Mouse (Mus musculus): ENCODE results near the gene Il21r.

GRCm38 (mm10) chr7:125564316-125565024, 38.8 kb upstream of the Il21r start:
- no peak for TF ChIP-seq CTCF (IDR thresholded peaks at IDR 0.05; ENCODE audit: borderline replicate concordance, extremely low read depth, insufficient read depth, insufficient read length)
- no peak for TF ChIP-seq POLR2A (IDR thresholded peaks at IDR 0.05; ENCODE audit: borderline replicate concordance, extremely low read depth, insufficient read depth, insufficient read length, poor library complexity, severe bottlenecking)

Data from brain, embryonic 14.5 days (tissue).